Mouse (Mus musculus) intestine, embryonic 16.5 days (tissue): ENCODE measurements around the gene Pde12. TPM values are rescaled to one million over a fixed set of nuclear protein-coding genes. Genes with fewer than 3 reads are reported as not detected.
"Not testable (repeated sequence)": the region's sequence is repeated elsewhere in the genome, so short reads cannot be mapped to it uniquely, and the experiment has no call there.

Experiments used
- ATAC-seq: fragments of 200-750 bp; cut with Nextera tagmentation; 2 replicates; pipeline ENCODE4 v1.8.0; 2017; ENCODE audit warnings: moderate TSS enrichment, moderate library complexity
- H3K27ac ChIP-seq: fragments of 300-500 bp; sonication (generic); 2 replicates; pipeline ENCODE4 v1.5.1; 2014; ENCODE audit warnings: mild to moderate bottlenecking, low read length
- H3K27me3 ChIP-seq: fragments of 300-500 bp; sonication (generic); replicated peaks from 2 replicates; pipeline ENCODE4 v1.6.1; 2014; ENCODE audit warnings: low read length, control low read depth, mixed read lengths; ENCODE audit not compliant: control insufficient read depth, insufficient read depth
- H3K36me3 ChIP-seq: fragments of 300-500 bp; sonication (generic); 2 replicates; pipeline ENCODE4 v1.6.1; 2014; ENCODE audit warnings: low read length, control low read depth; ENCODE audit not compliant: control insufficient read depth, insufficient read depth
- H3K4me1 ChIP-seq: fragments of 300-500 bp; sonication (generic); 2 replicates; pipeline ENCODE4 v1.6.1; 2014; ENCODE audit warnings: low read length, control low read depth, mixed read lengths; ENCODE audit not compliant: control insufficient read depth, insufficient read depth
- H3K4me2 ChIP-seq: fragments of 300-500 bp; sonication (generic); 2 replicates; pipeline ENCODE4 v1.6.1; 2014; ENCODE audit warnings: low read depth, low read length, control low read depth
- H3K4me3 ChIP-seq: fragments of 300-500 bp; sonication (generic); 2 replicates; pipeline ENCODE4 v1.5.1; 2014; ENCODE audit warnings: mild to moderate bottlenecking, low read length
- H3K9ac ChIP-seq: fragments of 300-500 bp; sonication (generic); 2 replicates; pipeline ENCODE4 v1.6.1; 2014; ENCODE audit warnings: low read depth, low read length
- H3K9me3 ChIP-seq: fragments of 300-500 bp; sonication (generic); 2 replicates; pipeline ENCODE4 v1.6.1; 2016; ENCODE audit warnings: low read length, control low read depth; ENCODE audit not compliant: control insufficient read depth
- WGBS: fragments of 180-500 bp; shearing (Covaris S2); extraction: QIAGEN DNeasy Blood & Tissue Kit; methylation state at CpG from one replicate; pipeline ENCODE4 v1.1.7; 2014; 5-methylcytosine and 5-hydroxymethylcytosine counted together
- polyA plus RNA-seq: library from polyadenylated mRNA; unstranded; fragments of >200 nt; fragmentation: Nextera tagmentation; extraction: Ambion mirVana; gene quantifications from 2 replicates; pipeline ENCODE4 v1.2.1, GENCODE M21; 2015

Gene Pde12
- polyA plus RNA-seq, 1 experiment from 2014 or later, result 9.8 TPM

DNA sequence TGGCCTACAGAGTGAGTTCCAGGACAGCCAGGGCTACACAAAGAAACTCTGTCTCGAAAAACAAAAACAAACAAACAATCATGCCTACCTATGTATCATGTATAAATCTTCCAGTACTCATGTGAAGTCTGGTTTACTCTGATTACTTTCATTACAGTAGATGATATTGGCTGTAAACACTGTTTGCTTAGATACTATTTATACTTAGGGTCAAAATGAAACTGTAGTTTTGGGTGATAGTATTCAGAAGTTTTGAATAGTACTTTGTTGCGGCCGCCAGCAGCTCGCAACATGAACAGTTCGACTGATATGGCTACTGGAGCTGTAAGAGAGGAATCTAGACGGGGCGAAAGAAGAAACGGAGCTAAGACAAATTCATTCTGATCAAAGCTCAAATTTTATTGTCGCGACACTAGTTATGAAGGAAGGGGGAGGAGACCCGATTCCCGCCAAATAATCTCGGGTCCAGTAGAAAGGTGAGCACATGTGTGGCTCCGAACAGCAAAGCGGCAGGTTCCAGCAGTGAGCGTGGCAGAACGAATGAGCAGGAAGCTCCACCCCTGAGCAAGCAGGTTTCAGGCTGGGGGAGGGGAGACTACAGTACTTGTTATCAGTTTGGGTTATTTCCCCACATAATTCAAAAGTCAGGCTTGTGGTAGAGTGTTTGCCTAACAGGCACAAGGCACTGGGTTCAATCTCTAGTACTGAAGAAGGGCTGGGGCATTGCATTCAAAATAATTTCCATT lies 2.4 kb upstream of the Pde12 start:
- H3K9me3 ChIP-seq, H3K9ac ChIP-seq, H3K4me2 ChIP-seq, H3K27ac ChIP-seq, ATAC-seq, H3K36me3 ChIP-seq, H3K4me1 ChIP-seq, H3K4me3 ChIP-seq, H3K27me3 ChIP-seq: not testable (repeated sequence)
- 58% methylated on average over 17 of the region's 17 CpGs for WGBS

DNA sequence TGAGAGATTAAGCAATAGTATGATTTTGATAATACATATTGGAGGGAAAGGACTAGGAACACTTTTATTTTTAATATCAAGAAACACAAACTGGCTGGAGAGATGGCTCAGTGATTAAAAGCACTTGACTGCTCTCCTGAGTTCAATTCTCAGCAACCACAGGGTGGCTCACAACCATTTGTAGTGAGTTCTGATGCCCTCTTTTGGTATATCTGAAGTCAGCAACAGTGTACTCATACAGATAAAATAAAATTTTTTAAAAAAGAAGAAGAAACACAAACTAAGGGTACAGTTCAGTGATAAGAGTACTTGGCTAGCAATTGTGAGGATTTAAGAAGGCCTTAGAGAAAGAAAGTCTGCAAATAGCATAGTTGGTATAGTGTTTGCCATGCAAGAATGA lies 1.3 kb upstream of the Pde12 start:
- Histone ChIP-seq H3K9me3 (no peaks in the 10 kb centered on the region), H3K36me3 (no peaks in the 10 kb centered on the region), H3K4me2 (no peak overlapping the region), H3K9ac (no peak overlapping the region), H3K27me3 (no peaks in the 10 kb centered on the region), H3K4me1 (peaks cover 8% of the 10 kb centered on the region; the same call in 1 of the 2 replicates), H3K4me3 (no peak overlapping the region), H3K27ac (no peak overlapping the region)
- ATAC-seq, result no peak

DNA sequence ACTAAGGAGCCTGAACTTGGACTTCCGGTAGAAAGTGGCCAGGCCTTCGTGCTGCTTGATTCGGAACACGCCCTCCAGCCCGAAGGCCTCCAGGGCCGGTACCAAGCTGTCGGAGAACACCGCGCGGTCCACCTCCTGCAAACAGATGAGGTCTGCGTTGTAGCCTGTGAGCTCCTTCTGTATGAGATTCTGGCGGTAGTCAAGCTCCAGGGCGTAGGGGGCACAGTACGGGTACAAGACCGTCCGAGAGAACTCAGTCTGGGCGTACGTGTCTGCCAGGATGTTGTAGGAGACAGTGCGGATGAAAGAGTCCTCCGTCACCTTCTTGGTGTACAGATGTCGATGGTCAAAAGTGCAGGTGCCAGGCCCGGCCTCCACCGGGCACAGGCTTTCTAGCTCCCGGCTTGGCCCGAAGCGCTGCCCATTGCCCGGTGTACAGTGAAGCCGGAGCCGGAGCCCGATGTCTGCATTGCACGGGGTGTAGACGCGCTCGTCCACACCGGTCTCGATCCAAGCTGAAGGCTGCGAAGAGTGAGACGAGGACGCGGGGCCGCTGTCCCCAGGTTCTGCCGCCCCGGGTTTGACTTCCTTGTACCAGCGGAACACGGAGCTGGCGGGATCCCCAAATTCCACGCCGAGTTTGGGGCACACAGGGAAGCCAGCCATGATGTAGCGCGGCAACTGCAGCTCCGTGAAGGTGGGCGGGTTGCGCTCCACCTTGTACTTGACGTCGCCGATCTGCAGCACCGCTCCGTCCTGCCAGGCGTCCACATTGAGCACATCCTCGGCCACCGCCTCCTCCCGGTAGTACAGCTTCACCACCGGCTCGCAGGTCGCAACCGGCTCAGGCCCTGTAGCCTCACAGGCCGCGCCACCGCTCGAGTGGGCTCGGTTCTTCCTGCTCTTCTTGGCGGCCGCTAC lies 1.1 kb downstream of the Pde12 start:
- under 1% methylated on average over 73 of the region's 73 CpGs for WGBS
- Histone ChIP-seq H3K36me3 (no peaks in the 10 kb centered on the region; the same call in 1 of the 2 replicates), H3K9ac (peak overlapping the region; percentile 87), H3K27ac (peak overlapping the region; percentile 92), H3K27me3 (no peaks in the 10 kb centered on the region), H3K4me2 (peak overlapping the region; percentile 82), H3K4me1 (peaks cover 8% of the 10 kb centered on the region; the same call in 1 of the 2 replicates), H3K9me3 (no peaks in the 10 kb centered on the region), H3K4me3 (peak overlapping the region; percentile 88)
- peak; percentile 43 for ATAC-seq

DNA sequence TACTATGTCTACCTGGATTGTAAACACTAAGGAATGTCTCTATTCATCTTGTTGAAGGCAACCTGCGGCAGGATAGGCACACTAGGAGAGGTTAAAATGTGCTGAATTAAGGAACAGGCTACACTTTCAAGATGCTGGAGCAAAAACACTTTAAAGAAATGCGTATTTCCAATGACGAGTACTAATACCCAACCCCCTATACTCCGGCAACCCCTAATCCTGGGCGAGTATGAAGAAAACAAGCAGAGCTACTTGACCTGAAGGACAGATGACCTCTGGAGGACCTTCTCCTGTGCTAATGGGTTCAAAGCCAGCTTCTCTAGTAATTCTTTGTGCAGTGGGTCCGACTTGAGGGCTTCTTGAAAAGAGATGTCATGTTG lies 1.7 kb downstream of the Pde12 start:
- H3K27ac ChIP-seq, result peak overlapping the region; percentile 92

DNA sequence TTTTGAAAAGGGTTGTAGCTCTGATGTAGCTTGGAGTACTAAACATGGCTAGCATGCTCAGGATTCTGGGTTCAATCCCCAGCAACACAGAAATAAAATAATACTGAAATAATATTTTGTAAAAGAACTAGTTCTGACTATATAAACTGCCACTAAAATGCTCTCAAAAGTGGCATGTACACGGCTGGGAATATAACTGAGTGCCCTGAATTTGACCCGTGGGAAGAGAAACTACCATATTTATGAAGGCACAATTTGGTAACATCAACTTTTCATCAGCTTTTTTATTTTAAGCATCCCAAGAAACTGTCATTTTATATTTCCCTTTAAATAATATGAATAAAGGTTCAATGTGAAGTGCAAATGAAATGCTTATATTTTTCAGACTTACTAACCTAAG lies 5.8 kb downstream of the Pde12 start:
- Histone ChIP-seq H3K27me3 (no peaks in the 10 kb centered on the region), H3K9me3 (no peaks in the 10 kb centered on the region), H3K4me2 (no peak overlapping the region), H3K4me3 (no peak overlapping the region), H3K27ac (no peak overlapping the region), H3K9ac (no peak overlapping the region), H3K4me1 (peaks cover 10% of the 10 kb centered on the region), H3K36me3 (no peaks in the 10 kb centered on the region; the same call in 1 of the 2 replicates)
- WGBS, result 91% methylated on average over 2 of the region's 2 CpGs
- no peak for ATAC-seq

More for the DNA sequence above, 1.7 kb downstream of the Pde12 start:
- Histone ChIP-seq H3K4me3 (peak overlapping the region; percentile 88), H3K27me3 (no peaks in the 10 kb centered on the region), H3K9me3 (no peaks in the 10 kb centered on the region), H3K36me3 (no peaks in the 10 kb centered on the region; the same call in 1 of the 2 replicates), H3K4me1 (peaks cover 8% of the 10 kb centered on the region; the same call in 1 of the 2 replicates), H3K9ac (peak overlapping the region; percentile 87), H3K4me2 (peak overlapping the region; percentile 82)
- WGBS, result 14% methylated on average over 6 of the region's 6 CpGs
- no peak for ATAC-seq

DNA sequence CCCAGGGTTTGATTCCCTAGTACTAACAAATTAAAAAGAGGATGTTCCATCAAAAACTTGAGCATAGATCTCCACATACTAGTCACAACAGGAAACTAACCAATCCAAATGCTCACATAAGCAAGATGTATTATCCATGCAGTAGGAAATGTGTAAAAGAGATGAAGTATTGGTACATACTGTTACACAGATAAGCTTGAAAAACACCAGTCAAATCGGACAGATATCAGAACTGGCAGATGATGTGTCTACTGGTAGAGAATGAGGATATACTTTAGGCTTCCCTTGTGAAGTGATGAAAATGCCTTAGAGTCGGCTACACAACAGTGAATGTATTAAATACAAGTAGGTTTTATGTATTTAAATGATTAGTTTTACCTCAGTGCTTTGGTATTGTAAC lies 7.2 kb downstream of the Pde12 start:
- Histone ChIP-seq H3K4me2 (no peak overlapping the region), H3K4me1 (peaks cover 10% of the 10 kb centered on the region), H3K9me3 (no peaks in the 10 kb centered on the region), H3K27me3 (no peaks in the 10 kb centered on the region), H3K36me3 (peaks cover 2% of the 10 kb centered on the region; the same call in 1 of the 2 replicates), H3K9ac (no peak overlapping the region), H3K27ac (peak overlapping the region; percentile 19), H3K4me3 (no peak overlapping the region)
- ATAC-seq, result no peak; the same call in none of the 2 replicates
- WGBS, result 72% methylated on average over 2 of the region's 2 CpGs

DNA sequence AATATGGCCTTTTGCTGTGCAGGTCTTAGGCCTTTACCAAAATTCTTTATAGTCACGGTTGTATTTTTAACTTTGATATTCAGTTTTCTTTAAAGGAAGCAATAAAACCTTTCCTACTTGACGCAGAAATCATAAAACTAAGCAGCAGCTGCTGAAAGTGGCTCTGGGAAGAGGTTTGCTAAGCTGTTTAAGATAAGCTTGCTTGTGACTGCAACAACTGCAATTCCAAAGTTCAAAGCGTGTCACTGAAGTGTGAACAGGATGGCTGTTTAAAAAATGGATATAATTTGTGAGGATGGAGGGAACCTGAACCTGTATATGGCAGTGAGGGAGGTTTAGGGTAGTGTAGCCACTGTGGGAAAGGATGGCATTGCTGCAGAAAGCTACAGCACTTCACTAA lies 7.7 kb downstream of the Pde12 start:
- ATAC-seq, result peak; percentile 80

DNA sequence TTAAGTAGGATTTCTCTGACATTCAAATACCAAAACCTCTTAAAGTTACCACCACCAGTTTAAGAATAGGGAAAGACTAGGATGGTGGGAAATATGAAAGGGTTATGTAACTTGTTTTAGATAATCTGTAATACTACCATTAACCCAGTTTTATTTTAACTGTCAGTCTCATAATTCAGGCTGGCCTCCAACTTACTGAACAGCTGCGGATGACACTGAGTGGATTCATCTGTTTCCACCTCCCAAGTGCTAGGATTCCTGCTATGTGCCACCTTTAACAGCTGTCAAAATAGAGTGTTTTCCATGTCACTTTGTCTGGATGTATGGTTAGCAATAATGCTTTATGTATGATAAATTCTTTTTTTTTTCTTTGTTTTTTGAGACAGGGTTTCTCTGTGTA lies 9.4 kb downstream of the Pde12 start:
- Histone ChIP-seq H3K9me3 (no peaks in the 10 kb centered on the region), H3K4me2 (no peak overlapping the region), H3K4me3 (no peak overlapping the region), H3K27ac (no peak overlapping the region), H3K9ac (no peak overlapping the region), H3K36me3 (peaks cover 3% of the 10 kb centered on the region; the same call in 1 of the 2 replicates), H3K27me3 (no peaks in the 10 kb centered on the region), H3K4me1 (peaks cover 3% of the 10 kb centered on the region; the same call in 1 of the 2 replicates)
- 90% methylated on average over 1 of the region's 1 CpGs for WGBS
- no peak for ATAC-seq

More for the DNA sequence above, 7.7 kb downstream of the Pde12 start:
- no peak overlapping the region for H3K4me3 ChIP-seq
- peaks cover 2% of the 10 kb centered on the region; the same call in 1 of the 2 replicates for H3K36me3 ChIP-seq
- peak overlapping the region; percentile 19 for H3K27ac ChIP-seq
- no peaks in the 10 kb centered on the region for H3K9me3 ChIP-seq
- H3K27me3 ChIP-seq, result no peaks in the 10 kb centered on the region
- WGBS, result 52% methylated on average over 3 of the region's 3 CpGs
- H3K9ac ChIP-seq, result no peak overlapping the region
- H3K4me2 ChIP-seq, result no peak overlapping the region
- H3K4me1 ChIP-seq, result peaks cover 7% of the 10 kb centered on the region

DNA sequence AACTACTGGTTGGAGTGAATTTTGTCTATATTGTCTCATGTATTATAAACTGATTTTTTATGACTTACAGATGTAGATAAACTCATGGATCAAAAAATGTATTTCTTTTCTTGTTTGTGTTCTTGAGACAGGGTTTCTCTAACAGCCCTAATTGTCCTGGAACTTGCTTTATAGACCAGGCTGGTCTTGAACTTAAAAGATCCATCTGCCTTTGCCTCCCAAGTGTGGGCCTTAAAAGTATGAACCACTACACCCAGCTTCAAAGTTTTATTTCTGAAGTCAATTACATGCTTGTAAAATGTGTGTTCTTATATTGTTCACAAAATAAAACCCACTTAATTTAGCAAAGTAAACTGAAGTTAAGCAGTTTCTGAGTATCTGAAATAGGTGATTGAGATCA lies 11.5 kb downstream of the Pde12 start:
- Histone ChIP-seq H3K27me3 (no peaks in the 10 kb centered on the region), H3K9me3 (no peaks in the 10 kb centered on the region), H3K4me2 (no peak overlapping the region), H3K27ac (no peak overlapping the region), H3K36me3 (peaks cover 8% of the 10 kb centered on the region), H3K9ac (no peak overlapping the region), H3K4me1 (peaks cover 3% of the 10 kb centered on the region; the same call in 1 of the 2 replicates), H3K4me3 (no peak overlapping the region)
- no peak for ATAC-seq
